Mouse (Mus musculus) mature B cell (primary cell): ENCODE measurements around the gene March6.

Experiments used
- in situ Hi-C: fragments of 300-500 bp; cut with MboI; formaldehyde crosslinking; loops from 2 replicates; pipeline ENCODE4 v1.14.3; 2019

March6 gene

DNA sequence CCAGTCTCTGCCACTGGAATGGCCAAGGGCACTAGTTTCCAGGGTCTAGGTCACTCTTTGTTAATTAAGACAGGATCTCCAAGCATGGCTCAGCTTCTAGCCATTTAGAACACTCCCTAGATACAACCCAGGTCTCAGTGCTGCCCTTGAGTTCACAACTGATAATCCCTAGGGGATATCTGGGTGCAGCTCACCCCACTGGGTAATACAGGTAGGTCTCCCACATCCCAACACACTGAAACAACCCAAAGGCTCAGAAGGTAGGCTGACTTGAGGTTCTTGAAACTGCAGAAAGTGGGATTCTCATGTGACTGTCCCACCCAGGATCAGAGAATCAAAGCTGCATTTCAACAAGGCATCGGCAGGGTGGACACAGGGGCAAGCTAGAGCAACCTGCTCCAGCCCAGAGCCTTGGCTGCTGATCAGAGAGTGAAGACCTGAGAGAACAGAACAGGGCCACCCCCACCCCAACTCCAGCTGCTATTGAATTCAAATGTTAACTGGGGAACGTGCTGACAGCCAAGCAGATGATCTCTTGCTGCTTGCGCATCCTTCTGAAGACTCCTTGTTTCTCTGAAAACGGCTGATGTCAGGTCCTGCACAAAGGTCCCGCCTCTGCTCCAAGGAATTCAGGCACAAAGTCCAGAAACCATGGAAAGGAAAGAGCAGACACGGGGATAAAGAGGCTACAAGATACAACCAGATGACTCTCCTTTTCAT lies 116.5 kb downstream of the March6 start:
- in situ Hi-C loops = no loop called here

DNA sequence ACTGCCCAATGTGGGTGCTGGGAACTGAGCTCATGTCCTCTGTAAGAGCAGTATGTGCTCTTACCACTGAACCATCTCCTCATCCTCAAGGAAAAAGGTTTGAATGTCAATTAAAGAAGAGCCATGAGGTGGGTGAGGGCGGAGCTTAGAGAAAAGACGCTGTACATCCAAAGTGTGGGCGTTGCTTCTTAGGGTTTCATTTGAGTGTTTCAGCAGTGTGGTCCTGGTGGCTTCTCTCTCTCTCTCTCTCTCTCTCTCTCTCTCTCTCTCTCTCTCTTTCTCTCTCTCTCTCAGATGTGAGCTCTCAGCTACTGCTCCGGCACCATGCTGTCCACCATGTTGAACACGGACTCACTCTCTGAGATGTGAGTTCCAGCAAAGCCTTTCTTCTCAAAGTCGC lies 117.2 kb downstream of the March6 start:
- in situ Hi-C loops = no loop called here

DNA sequence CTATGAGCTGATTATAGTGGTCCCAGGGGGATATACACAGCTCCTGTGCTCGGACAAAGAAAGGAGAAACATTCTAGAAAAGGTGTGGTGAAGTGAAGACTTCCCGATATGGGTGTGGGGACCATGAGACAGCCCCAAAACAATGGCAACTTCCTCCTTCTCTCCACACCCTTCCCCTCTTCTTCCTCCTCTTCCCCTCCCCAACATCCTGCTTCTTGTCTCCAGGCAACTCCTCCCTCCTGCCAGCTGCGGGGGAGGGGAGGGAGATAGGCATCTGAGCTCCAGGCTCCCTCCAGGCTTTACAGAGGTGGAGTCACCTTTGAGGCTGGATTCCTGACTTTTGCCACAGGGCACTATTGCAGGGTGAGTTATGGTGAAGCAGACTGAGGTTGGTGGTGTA lies 117.9 kb downstream of the March6 start:
- in situ Hi-C loops = no loop called here

GRCm38 (mm10) chr15:31412436-31412835 lies 118.4 kb downstream of the March6 start:
- in situ Hi-C loops = no loop called here

- in situ Hi-C loops = no loop called here
Measured at GRCm38 (mm10) chr15:31407490-31407889, 123.4 kb downstream of the March6 start.

DNA sequence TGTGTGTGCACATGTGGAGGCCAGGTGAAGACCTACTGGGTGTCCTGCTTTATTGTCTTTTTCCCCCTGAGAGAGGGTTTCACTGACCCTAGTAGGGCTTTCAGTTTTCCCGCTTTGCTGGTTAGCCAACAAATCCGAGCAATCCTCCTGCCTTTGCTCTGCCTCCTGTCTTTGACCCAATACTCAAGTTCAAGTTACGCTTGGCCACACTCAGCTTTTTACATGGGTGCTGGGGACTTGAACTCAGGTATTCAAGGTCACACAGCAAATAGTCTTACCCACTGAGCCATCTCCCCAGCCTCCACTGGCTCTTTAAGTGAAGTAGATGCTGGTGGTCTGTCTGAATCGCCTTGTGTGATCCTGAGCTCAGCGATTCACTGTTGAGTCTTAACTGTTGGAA lies 124.0 kb downstream of the March6 start:
- in situ Hi-C loops = no loop called here
